Mouse (Mus musculus) neural tube, embryonic 15.5 days (tissue): ENCODE measurements around the gene Agl. TPM values are rescaled to one million over a fixed set of nuclear protein-coding genes. Genes with fewer than 3 reads are reported as not detected.

Experiments used
- ATAC-seq: fragments of 200-750 bp; cut with Nextera tagmentation; 2 replicates; pipeline ENCODE4 v1.8.0; 2017; ENCODE audit warnings: mild to moderate bottlenecking, moderate TSS enrichment, moderate library complexity; ENCODE audit not compliant: low FRiP score
- H3K27ac ChIP-seq: fragments of 300-500 bp; sonication (generic); replicated peaks from 2 replicates; pipeline ENCODE4 v1.5.1; 2015; ENCODE audit warnings: mild to moderate bottlenecking, inconsistent platforms
- H3K27me3 ChIP-seq: fragments of 300-500 bp; sonication (generic); replicated peaks from 2 replicates; pipeline ENCODE4 v1.6.1; 2015; ENCODE audit warnings: inconsistent platforms
- H3K36me3 ChIP-seq: fragments of 300-500 bp; sonication (generic); 2 replicates; pipeline ENCODE4 v1.6.1; 2015; ENCODE audit warnings: inconsistent platforms
- H3K4me1 ChIP-seq: fragments of 300-500 bp; sonication (generic); 2 replicates; pipeline ENCODE4 v1.6.1; 2015; ENCODE audit warnings: inconsistent platforms
- H3K4me2 ChIP-seq: fragments of 300-500 bp; sonication (generic); 2 replicates; pipeline ENCODE4 v1.6.1; 2015; ENCODE audit warnings: inconsistent platforms, mild to moderate bottlenecking, moderate library complexity
- H3K4me3 ChIP-seq: fragments of 300-500 bp; sonication (generic); replicated peaks from 2 replicates; pipeline ENCODE4 v1.5.1; 2015; ENCODE audit warnings: mild to moderate bottlenecking, inconsistent platforms
- H3K9ac ChIP-seq: fragments of 300-500 bp; sonication (generic); replicated peaks from 2 replicates; pipeline ENCODE4 v1.6.1; 2015; ENCODE audit warnings: mild to moderate bottlenecking, inconsistent platforms
- H3K9me3 ChIP-seq: fragments of 300-500 bp; sonication (generic); replicated peaks from 2 replicates; pipeline ENCODE4 v1.6.1; 2016; ENCODE audit warnings: inconsistent platforms
- WGBS: fragments of 180-500 bp; shearing (Covaris S2); methylation state at CpG from one replicate; pipeline ENCODE4 v1.1.7; 2015; ENCODE audit warnings: mixed read lengths; 5-methylcytosine and 5-hydroxymethylcytosine counted together
- polyA plus RNA-seq: library from polyadenylated mRNA; unstranded; fragments of >200 nt; fragmentation: Nextera tagmentation; extraction: Ambion mirVana; gene quantifications from 2 replicates; pipeline ENCODE4 v1.2.1, GENCODE M21; 2015

Gene Agl
- polyA plus RNA-seq, 1 experiment from 2014 or later = 17.0 TPM

GRCm38 (mm10) chr3:116835350-116835749 is 27.4 kb upstream of the Agl start:
- Histone ChIP-seq H3K27ac (peak overlapping the region; percentile 56; the same call in 1 of the 2 replicates), H3K4me3 (peak overlapping the region; percentile 44), H3K4me1 (0 out of 2 replicates have a peak, but pooled peaks cover 4% of the 10 kb centered on the region), H3K9me3 (no peaks in the 10 kb centered on the region), H3K9ac (no peak overlapping the region; the same call in 1 of the 2 replicates), H3K27me3 (no peaks in the 10 kb centered on the region; the same call in 1 of the 2 replicates), H3K4me2 (peak overlapping the region; percentile 79), H3K36me3 (no peaks in the 10 kb centered on the region)
- WGBS = 59% methylated on average over 4 of the region's 4 CpGs
- no peak for ATAC-seq

DNA sequence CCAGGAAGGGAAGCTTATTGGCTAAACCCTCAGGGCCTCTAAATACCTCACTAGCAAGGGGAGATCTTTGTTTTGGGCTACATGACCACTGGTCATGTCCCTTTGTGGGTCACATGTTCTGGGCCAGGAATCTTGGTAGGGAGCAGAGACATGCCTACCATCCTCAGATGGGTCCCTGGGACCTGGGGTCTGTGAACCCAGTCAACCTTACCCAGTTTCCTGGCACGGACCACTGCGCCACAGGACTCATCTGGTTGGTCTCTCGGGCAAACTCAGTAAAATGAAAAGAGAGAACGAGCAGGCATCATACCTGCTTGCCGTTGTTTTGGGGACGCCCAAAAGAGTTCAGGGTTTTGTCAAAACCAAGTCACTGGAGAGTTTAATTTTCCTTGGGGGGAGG is 26.3 kb upstream of the Agl start:
- no peak overlapping the region for H3K4me2 ChIP-seq
- H3K4me3 ChIP-seq = no peak overlapping the region
- no peaks in the 10 kb centered on the region; the same call in 1 of the 2 replicates for H3K27me3 ChIP-seq
- H3K36me3 ChIP-seq = no peaks in the 10 kb centered on the region
- no peaks in the 10 kb centered on the region for H3K9me3 ChIP-seq
- WGBS = 93% methylated on average over 6 of the region's 6 CpGs
- H3K4me1 ChIP-seq = 0 out of 2 replicates have a peak, but pooled peaks cover 4% of the 10 kb centered on the region
- ATAC-seq = no peak
- H3K9ac ChIP-seq = no peak overlapping the region
- no peak overlapping the region for H3K27ac ChIP-seq

GRCm38 (mm10) chr3:116833491-116833890 is 25.5 kb upstream of the Agl start:
- Histone ChIP-seq H3K36me3 (no peaks in the 10 kb centered on the region), H3K27ac (no peak overlapping the region), H3K9ac (no peak overlapping the region), H3K4me3 (no peak overlapping the region), H3K27me3 (no peaks in the 10 kb centered on the region; the same call in 1 of the 2 replicates), H3K9me3 (no peaks in the 10 kb centered on the region), H3K4me1 (0 out of 2 replicates have a peak, but pooled peaks cover 4% of the 10 kb centered on the region), H3K4me2 (no peak overlapping the region)
- WGBS = 85% methylated on average over 4 of the region's 4 CpGs
- ATAC-seq = no peak

DNA sequence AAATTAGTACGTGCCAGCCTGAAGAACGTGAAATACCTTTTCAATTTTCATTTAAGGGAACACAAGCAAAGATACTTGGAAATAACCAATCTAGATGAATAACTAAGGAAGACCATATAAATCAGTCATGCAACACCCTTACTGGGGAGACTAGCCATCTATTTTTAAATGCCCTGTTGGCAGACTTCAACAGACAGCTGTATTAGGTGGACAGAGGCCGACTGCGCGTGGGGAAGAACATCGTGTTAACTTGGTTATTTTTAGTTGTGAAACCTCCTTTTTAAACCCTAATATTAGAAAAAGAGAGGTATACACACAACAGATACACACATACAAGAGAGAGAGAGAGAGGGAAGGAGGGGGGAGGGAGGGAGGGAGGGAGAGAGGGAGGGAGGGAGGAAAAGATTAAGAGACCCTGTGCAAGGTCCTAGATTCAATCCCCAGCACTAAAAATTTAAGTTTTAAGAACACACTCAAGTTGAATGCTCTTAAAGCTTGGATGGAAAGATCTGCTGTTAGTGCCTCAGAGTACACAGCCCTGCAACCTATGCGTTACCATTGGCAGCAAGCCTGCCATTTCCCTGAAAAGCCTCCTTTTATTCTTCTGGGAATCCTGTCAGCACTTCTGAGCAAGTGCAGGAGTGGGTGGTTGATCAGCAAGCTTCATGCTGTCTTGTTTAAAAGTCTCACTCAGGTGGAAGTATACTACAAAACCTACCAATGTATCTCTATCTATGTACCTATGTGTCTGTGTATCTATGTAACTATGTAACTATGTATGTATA is 24.8 kb upstream of the Agl start:
- 89% methylated on average over 7 of the region's 7 CpGs for WGBS
- Histone ChIP-seq H3K9me3 (no peaks in the 10 kb centered on the region), H3K4me1 (0 out of 2 replicates have a peak, but pooled peaks cover 4% of the 10 kb centered on the region), H3K4me2 (no peak overlapping the region), H3K27ac (no peak overlapping the region), H3K4me3 (no peak overlapping the region), H3K36me3 (no peaks in the 10 kb centered on the region), H3K27me3 (no peaks in the 10 kb centered on the region; the same call in 1 of the 2 replicates), H3K9ac (no peak overlapping the region)
- ATAC-seq = no peak

GRCm38 (mm10) chr3:116831324-116831723 is 23.4 kb upstream of the Agl start:
- Histone ChIP-seq H3K4me2 (no peak overlapping the region), H3K9ac (no peak overlapping the region), H3K4me1 (0 out of 2 replicates have a peak, but pooled peaks cover 4% of the 10 kb centered on the region), H3K27ac (no peak overlapping the region), H3K4me3 (no peak overlapping the region), H3K9me3 (no peaks in the 10 kb centered on the region), H3K36me3 (no peaks in the 10 kb centered on the region), H3K27me3 (no peaks in the 10 kb centered on the region; the same call in 1 of the 2 replicates)
- no peak for ATAC-seq
- 68% methylated on average over 5 of the region's 5 CpGs for WGBS

DNA sequence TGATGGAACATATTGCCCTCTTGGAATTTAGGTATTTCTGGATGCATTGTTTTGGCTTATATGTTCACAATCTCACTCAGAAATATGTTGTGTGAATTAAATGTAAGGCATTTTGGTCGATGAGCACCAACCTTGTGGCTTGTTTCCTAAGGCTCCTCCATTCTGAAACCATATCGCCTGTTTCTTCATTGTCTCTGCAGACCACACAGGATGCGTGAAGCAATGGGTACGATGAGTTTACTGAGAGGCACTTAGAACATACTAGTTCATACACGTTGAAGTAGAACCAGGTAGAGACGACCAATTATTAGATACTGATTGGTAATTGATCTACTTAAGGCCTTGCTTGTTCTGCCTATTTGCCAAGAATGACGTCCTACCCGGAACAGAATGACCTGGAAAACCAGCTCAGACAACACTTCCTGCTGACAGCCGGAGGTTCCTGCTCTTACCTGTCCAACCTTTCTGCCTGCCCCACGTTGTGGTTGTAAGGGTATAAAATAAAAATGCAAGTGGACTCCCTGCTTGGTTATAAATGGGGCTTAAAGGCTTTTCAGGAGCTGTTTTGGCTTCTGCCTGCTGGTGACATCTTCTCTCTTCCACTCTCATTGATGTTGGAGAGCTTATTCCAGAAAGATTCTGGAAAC is 21.4 kb upstream of the Agl start:
- Histone ChIP-seq H3K27me3 (no peaks in the 10 kb centered on the region; the same call in 1 of the 2 replicates), H3K4me2 (no peak overlapping the region), H3K4me1 (no peaks in the 10 kb centered on the region), H3K27ac (no peak overlapping the region), H3K9ac (no peak overlapping the region), H3K4me3 (no peak overlapping the region), H3K36me3 (no peaks in the 10 kb centered on the region), H3K9me3 (no peaks in the 10 kb centered on the region)
- ATAC-seq = no peak
- WGBS = 87% methylated on average over 10 of the region's 10 CpGs

GRCm38 (mm10) chr3:116826471-116827215 is 18.7 kb upstream of the Agl start:
- H3K4me1 ChIP-seq = no peaks in the 10 kb centered on the region
- H3K27ac ChIP-seq = no peak overlapping the region
- no peak for ATAC-seq
- no peak overlapping the region for H3K4me2 ChIP-seq
- no peak overlapping the region for H3K4me3 ChIP-seq
- H3K36me3 ChIP-seq = no peaks in the 10 kb centered on the region
- 79% methylated on average over 4 of the region's 4 CpGs for WGBS
- H3K9me3 ChIP-seq = no peaks in the 10 kb centered on the region
- no peaks in the 10 kb centered on the region for H3K27me3 ChIP-seq
- H3K9ac ChIP-seq = no peak overlapping the region

DNA sequence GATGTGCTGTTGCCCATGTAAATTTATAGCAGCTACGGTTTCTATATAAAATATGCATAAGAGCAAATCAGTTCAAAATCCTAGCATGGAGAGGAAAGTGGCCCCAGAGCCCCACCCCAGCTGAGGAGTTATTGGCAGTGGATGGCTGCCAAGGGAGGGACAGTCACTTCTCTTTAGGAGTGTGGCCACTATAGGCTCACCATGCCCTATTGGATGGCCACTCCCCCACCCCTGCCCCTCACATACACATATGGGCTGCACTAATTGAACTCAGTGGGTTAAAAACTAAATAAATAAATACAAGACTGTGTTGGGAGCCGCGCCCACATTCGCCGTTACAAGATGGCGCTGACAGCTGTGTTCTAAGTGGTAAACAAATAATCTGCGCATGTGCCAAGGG is 9.3 kb upstream of the Agl start:
- H3K4me3 ChIP-seq = no peak overlapping the region
- no peak overlapping the region for H3K4me2 ChIP-seq
- H3K27ac ChIP-seq = no peak overlapping the region
- no peak overlapping the region for H3K9ac ChIP-seq
- H3K36me3 ChIP-seq = no peaks in the 10 kb centered on the region
- no peaks in the 10 kb centered on the region for H3K9me3 ChIP-seq
- ATAC-seq = no peak
- H3K27me3 ChIP-seq = no peaks in the 10 kb centered on the region
- WGBS = 96% methylated on average over 7 of the region's 7 CpGs
- H3K4me1 ChIP-seq = no peaks in the 10 kb centered on the region

DNA sequence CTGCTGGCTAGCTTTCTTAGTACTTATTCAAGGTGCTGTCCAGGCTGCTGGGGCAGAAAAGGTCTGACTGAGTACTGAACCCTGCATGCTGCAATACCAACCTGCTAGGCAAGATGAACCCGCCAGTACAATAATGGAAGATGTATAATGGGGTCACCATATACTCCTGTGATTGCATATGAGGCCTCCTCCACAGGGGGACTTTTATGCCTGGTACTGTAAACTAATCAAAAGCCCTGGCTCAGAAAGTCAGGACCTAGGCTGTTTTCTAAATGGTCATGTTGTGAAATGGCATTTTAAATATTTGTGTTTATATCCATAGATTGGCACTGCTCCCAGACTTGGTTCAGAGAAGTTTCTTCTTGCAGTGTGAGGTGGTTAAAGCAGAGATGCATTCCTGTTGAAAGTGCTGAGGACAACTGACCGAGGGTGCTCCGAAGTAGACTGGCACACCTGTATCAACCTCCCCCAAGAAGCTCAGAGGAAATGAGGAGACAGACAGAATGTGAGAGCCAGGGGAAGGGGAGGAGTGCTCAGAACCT is 8.8 kb upstream of the Agl start:
- 88% methylated on average over 3 of the region's 3 CpGs for WGBS
- no peaks in the 10 kb centered on the region for H3K27me3 ChIP-seq
- H3K4me2 ChIP-seq = no peak overlapping the region
- no peaks in the 10 kb centered on the region for H3K36me3 ChIP-seq
- no peak overlapping the region for H3K4me3 ChIP-seq
- no peaks in the 10 kb centered on the region for H3K9me3 ChIP-seq
- no peak overlapping the region for H3K27ac ChIP-seq
- H3K4me1 ChIP-seq = no peaks in the 10 kb centered on the region
- no peak overlapping the region for H3K9ac ChIP-seq
- ATAC-seq = no peak

GRCm38 (mm10) chr3:116815916-116816315 is 8.0 kb upstream of the Agl start:
- H3K27me3 ChIP-seq = no peaks in the 10 kb centered on the region
- no peak overlapping the region for H3K27ac ChIP-seq
- H3K36me3 ChIP-seq = no peaks in the 10 kb centered on the region
- ATAC-seq = no peak
- H3K4me3 ChIP-seq = no peak overlapping the region
- no peak overlapping the region for H3K4me2 ChIP-seq
- 72% methylated on average over 4 of the region's 4 CpGs for WGBS
- H3K9me3 ChIP-seq = no peaks in the 10 kb centered on the region
- no peak overlapping the region for H3K9ac ChIP-seq
- H3K4me1 ChIP-seq = no peaks in the 10 kb centered on the region

GRCm38 (mm10) chr3:116815305-116815797 is 7.4 kb upstream of the Agl start:
- Histone ChIP-seq H3K9ac (no peak overlapping the region), H3K9me3 (no peaks in the 10 kb centered on the region), H3K27me3 (no peaks in the 10 kb centered on the region), H3K4me3 (no peak overlapping the region), H3K4me1 (no peaks in the 10 kb centered on the region), H3K27ac (no peak overlapping the region), H3K36me3 (no peaks in the 10 kb centered on the region), H3K4me2 (no peak overlapping the region)
- ATAC-seq = no peak
- WGBS = 71% methylated on average over 6 of the region's 6 CpGs
